Mouse (Mus musculus) hindbrain, embryonic 15.5 days (tissue): ENCODE results near the gene Ovca2. TPM values are rescaled to one million over a fixed set of nuclear protein-coding genes. Genes with fewer than 3 reads are reported as not detected.

Experiments used
- ATAC-seq: fragments of 200-750 bp; cut with Nextera tagmentation; 2 replicates; pipeline ENCODE4 v1.8.0; 2017; ENCODE audit warnings: low read depth, moderate number of reproducible peaks, moderate TSS enrichment; ENCODE audit not compliant: low FRiP score
- H3K27ac ChIP-seq: fragments of 300-500 bp; sonication (generic); replicated peaks from 2 replicates; pipeline ENCODE4 v1.5.1; 2015; ENCODE audit warnings: mild to moderate bottlenecking, inconsistent platforms
- H3K27me3 ChIP-seq: fragments of 300-500 bp; sonication (generic); 2 replicates; pipeline ENCODE4 v1.6.1; 2015; ENCODE audit warnings: control low read depth, inconsistent platforms
- H3K36me3 ChIP-seq: fragments of 300-500 bp; sonication (generic); 2 replicates; pipeline ENCODE4 v1.6.1; 2015; ENCODE audit warnings: control low read depth, inconsistent platforms
- H3K4me1 ChIP-seq: fragments of 300-500 bp; sonication (generic); replicated peaks from 2 replicates; pipeline ENCODE4 v1.6.1; 2015; ENCODE audit warnings: control low read depth, inconsistent platforms
- H3K4me2 ChIP-seq: fragments of 300-500 bp; sonication (generic); 2 replicates; pipeline ENCODE4 v1.6.1; 2015; ENCODE audit warnings: moderate library complexity, mild to moderate bottlenecking, inconsistent platforms
- H3K4me3 ChIP-seq: fragments of 300-500 bp; sonication (generic); 2 replicates; pipeline ENCODE4 v1.5.1; 2015; ENCODE audit warnings: mild to moderate bottlenecking, inconsistent platforms
- H3K9ac ChIP-seq: fragments of 300-500 bp; sonication (generic); 2 replicates; pipeline ENCODE4 v1.6.1; 2015; ENCODE audit warnings: inconsistent platforms
- H3K9me3 ChIP-seq: fragments of 300-500 bp; sonication (generic); 2 replicates; pipeline ENCODE4 v1.6.1; 2016; ENCODE audit warnings: control low read depth, inconsistent platforms
- WGBS: fragments of 180-500 bp; shearing (Covaris S2); methylation state at CpG from one replicate; pipeline ENCODE4 v1.1.7; 2015; 5-methylcytosine and 5-hydroxymethylcytosine counted together
- microRNA counts: library from miRNA; unstranded; fragments of <30 nt; microRNA quantifications from one replicate; lab custom pipeline; 2016
- microRNA-seq: library from miRNA; unstranded; fragments of <30 nt; microRNA quantifications from one replicate; pipeline ENCODE4, GENCODE M21; 2016
- polyA plus RNA-seq: library from polyadenylated mRNA; unstranded; fragments of >200 nt; fragmentation: Nextera tagmentation; extraction: Ambion mirVana; gene quantifications from 2 replicates; pipeline ENCODE4 v1.2.1, GENCODE M21; 2015

The Ovca2 gene
- polyA plus RNA-seq, 1 experiment from 2014 or later = 14.8 TPM

- H3K36me3 ChIP-seq = no peaks in the 10 kb centered on the region
- no peak overlapping the region for H3K9ac ChIP-seq
- H3K4me3 ChIP-seq = no peak overlapping the region
- no peak overlapping the region for H3K4me2 ChIP-seq
- no peaks in the 10 kb centered on the region for H3K27me3 ChIP-seq
- 89% methylated on average over 5 of the region's 5 CpGs for WGBS
- H3K4me1 ChIP-seq = peaks cover 37% of the 10 kb centered on the region
- peak overlapping the region; percentile 74 for H3K27ac ChIP-seq
- no peaks in the 10 kb centered on the region for H3K9me3 ChIP-seq
- no peak for ATAC-seq
Observed at GRCm38 (mm10) chr11:75133391-75133790, 45.2 kb downstream of the Ovca2 start.

- no peak overlapping the region for H3K4me2 ChIP-seq
- H3K4me3 ChIP-seq = no peak overlapping the region
- ATAC-seq = peak; percentile 72; the same call in 1 of the 2 replicates
- no peaks in the 10 kb centered on the region for H3K9me3 ChIP-seq
- 67% methylated on average over 5 of the region's 5 CpGs for WGBS
- H3K27me3 ChIP-seq = no peaks in the 10 kb centered on the region
- H3K4me1 ChIP-seq = peaks cover 37% of the 10 kb centered on the region
- no peak overlapping the region for H3K27ac ChIP-seq
- no peaks in the 10 kb centered on the region for H3K36me3 ChIP-seq
- no peak overlapping the region for H3K9ac ChIP-seq
Observed at GRCm38 (mm10) chr11:75132278-75132677, 46.4 kb downstream of the Ovca2 start.

GRCm38 (mm10) chr11:75131300-75131699 lies 47.3 kb downstream of the Ovca2 start:
- ATAC-seq = no peak
- Histone ChIP-seq H3K4me2 (no peak overlapping the region), H3K36me3 (no peaks in the 10 kb centered on the region), H3K27me3 (no peaks in the 10 kb centered on the region), H3K4me3 (no peak overlapping the region), H3K27ac (no peak overlapping the region), H3K4me1 (peaks cover 37% of the 10 kb centered on the region), H3K9ac (no peak overlapping the region), H3K9me3 (no peaks in the 10 kb centered on the region)
- WGBS = 83% methylated on average over 4 of the region's 4 CpGs

DNA sequence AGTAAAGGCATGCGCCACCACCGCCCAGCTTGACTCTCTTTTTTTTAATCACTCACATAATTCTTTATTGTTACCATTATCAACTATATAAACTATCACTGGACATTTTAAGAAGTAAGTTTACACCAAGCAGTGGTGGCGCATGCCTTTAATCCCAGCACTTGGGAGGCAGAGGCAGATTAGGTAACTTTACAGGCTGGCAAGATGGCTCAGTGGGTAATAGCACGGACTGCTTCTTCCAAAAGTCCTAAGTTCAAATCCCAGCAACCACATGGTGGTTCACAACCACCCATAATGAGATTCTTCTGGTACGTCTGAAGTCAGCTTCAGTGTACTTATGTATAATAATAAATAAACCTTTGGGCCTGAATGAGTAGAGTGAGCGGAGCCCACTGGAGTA lies 49.2 kb downstream of the Ovca2 start:
- H3K36me3 ChIP-seq = no peaks in the 10 kb centered on the region
- H3K4me2 ChIP-seq = no peak overlapping the region
- H3K9ac ChIP-seq = no peak overlapping the region
- ATAC-seq = no peak
- no peaks in the 10 kb centered on the region for H3K27me3 ChIP-seq
- no peaks in the 10 kb centered on the region for H3K9me3 ChIP-seq
- no peak overlapping the region for H3K27ac ChIP-seq
- no peak overlapping the region for H3K4me3 ChIP-seq
- 97% methylated on average over 6 of the region's 6 CpGs for WGBS
- H3K4me1 ChIP-seq = peaks cover 27% of the 10 kb centered on the region

DNA sequence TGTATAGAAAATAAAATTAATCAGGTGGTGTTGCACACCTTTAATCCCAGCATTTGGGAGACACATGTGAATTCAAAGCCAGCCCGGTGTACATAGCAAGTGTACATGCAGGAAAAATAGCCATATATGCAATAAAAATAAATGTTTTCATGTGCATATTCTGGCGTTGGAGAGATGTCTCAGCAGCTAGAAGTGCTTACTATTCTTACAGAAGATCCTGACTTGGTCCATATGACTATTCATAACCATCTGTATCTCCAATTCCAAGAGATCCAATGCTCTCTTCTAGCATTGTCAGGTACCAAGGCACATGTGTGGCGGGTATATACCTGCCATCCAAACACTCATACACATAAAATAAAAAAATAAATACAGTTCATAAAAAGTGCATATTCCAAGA lies 52.3 kb downstream of the Ovca2 start:
- Histone ChIP-seq H3K27me3 (no peaks in the 10 kb centered on the region), H3K9me3 (no peaks in the 10 kb centered on the region), H3K4me1 (no peaks in the 10 kb centered on the region), H3K36me3 (no peaks in the 10 kb centered on the region), H3K9ac (no peak overlapping the region), H3K4me2 (no peak overlapping the region), H3K4me3 (no peak overlapping the region), H3K27ac (no peak overlapping the region)
- no peak for ATAC-seq
- WGBS = 97% methylated on average over 3 of the region's 3 CpGs

MicroRNAs encoded within 50 kb of the gene (microRNA counts, 519-probe panel; counts per million panel counts)
- 3,711 counts per million, percentile 77 among the panel's probes with 10 or more counts for microRNA mmu-miR-132 (lab: Ali Mortazavi, UCI)
- microRNA mmu-miR-212 (lab: Ali Mortazavi, UCI) = not detected

Small RNA genes within 50 kb of the gene (microRNA-seq; reads per million reads assigned to microRNA genes)
- 1,170 reads per million, percentile 79 among the genes with 10 or more reads in this experiment for gene Mir132
- 50.8 reads per million, percentile 42 among the genes with 10 or more reads in this experiment for gene Mir212

Other genes starting within 250 kb of the Ovca2 start
- gene Hic1, start 9.3 kb downstream of the Ovca2 start, polyA plus RNA-seq = 4.2 and 4.8 TPM in 2 replicates
- 14.0 and 15.9 TPM in 2 replicates for gene Dph1, start 12.4 kb upstream of the Ovca2 start, polyA plus RNA-seq
- 11.7 and 12.6 TPM in 2 replicates for gene Rtn4rl1, start 14.9 kb upstream of the Ovca2 start, polyA plus RNA-seq
- 54.4 and 61.4 TPM in 2 replicates for gene Rpa1, start 169.5 kb upstream of the Ovca2 start, polyA plus RNA-seq
- gene Smyd4, start 169.6 kb upstream of the Ovca2 start, polyA plus RNA-seq = 15.6 and 16.8 TPM in 2 replicates
- 42.6 and 44.6 TPM in 2 replicates for gene Serpinf1, start 243.9 kb upstream of the Ovca2 start, polyA plus RNA-seq